Mouse (Mus musculus) ovary, postnatal 36 days (tissue): ENCODE measurements at regions not wholly inside any gene's neighbourhood (a gene's known extent, or its start where the extent isn't known, plus 50 kb on each side); places are given as distances from the start of the nearest gene placed in this dataset.

Experiments
- DNase-seq: peaks from one replicate; pipeline ENCODE4 v3.0.0; 2022; ENCODE audit warnings: low spot score, mixed read lengths

DNA sequence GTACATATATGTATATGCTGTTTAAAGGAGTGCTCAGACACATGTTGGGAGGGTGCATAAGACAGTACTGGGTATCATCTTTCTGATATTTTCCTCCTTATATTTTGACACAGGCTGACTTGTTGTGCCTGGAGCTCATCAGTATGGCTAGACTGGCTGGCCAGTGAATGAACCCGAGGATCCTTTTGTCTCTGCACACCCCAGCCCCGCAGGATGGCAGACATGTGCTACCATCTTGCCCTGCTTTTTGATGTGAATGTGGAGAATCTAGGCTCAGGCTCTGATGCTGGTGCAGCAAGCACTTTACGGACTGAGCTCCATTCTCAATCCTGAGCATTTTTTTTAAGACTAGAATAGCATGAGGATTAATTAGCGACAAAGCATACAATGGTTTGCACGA is 332.4 kb upstream of the Sox9 start:
- DNase-seq, result no peak

GRCm38 (mm10) chr11:112450227-112450626 is 331.8 kb upstream of the Sox9 start:
- no peak for DNase-seq

- DNase-seq, result no peak
Measured at GRCm38 (mm10) chr11:112458075-112458474, 323.9 kb upstream of the Sox9 start.

GRCm38 (mm10) chr11:112463121-112463520 is 318.9 kb upstream of the Sox9 start:
- DNase-seq, result no peak

DNA sequence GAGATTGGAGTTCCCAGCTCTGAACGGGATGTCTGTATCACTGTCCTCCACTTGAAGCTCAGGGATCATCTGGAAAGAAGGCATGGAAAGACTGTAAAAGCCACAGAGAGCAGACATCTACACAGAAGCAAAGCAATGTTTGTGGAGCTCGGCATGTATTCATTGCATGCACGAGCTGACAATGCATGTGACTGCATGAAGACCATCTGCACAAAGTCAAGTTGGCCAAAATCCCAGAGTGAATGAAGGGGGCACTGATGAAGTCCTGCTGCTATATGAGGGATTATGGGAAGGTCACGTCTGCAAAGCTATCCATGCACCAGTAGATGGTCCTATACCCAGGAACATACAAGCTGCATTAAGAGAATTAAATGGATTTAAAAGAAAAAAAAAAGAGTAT is 317.6 kb upstream of the Sox9 start:
- DNase-seq, result no peak

DNA sequence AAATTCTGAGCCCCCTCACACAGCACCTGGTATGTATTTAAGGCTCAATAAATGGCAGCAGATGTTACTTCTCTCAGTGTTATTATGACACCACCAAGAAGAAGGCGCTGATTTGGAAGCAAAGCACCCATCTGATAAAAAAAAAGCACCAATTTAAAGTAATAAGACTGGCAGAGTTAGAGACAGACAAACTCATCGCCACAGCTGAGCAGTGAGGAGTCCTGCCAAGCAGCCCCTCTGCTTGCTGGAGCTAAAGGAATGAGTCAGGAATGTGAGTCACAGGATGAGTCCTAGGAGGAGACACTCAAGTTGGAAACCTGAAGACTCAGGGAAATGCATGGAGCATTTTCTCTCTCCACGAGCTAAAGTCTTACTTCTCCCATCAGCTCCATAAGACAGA is 311.7 kb upstream of the Sox9 start:
- DNase-seq, result no peak

DNA sequence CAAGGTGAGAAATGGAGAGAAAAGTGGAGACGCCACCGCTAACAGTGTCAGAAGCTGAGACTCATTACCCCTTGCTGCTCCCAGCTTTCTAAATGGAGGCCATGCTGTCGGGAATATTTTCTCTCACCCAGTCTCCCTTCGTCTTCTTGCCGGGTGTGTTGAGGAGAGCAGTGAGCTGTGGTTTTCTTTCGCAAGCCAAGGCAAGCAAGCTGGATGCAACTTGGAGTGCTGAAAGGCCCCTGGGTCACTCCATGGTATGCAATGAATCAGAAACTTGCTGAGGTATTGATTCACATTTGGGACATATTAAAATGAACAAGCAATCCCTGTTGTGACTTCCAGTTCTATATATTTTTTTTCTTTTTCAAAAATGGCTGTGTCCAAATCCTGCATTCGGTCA is 308.8 kb upstream of the Sox9 start:
- DNase-seq, result no peak

DNA sequence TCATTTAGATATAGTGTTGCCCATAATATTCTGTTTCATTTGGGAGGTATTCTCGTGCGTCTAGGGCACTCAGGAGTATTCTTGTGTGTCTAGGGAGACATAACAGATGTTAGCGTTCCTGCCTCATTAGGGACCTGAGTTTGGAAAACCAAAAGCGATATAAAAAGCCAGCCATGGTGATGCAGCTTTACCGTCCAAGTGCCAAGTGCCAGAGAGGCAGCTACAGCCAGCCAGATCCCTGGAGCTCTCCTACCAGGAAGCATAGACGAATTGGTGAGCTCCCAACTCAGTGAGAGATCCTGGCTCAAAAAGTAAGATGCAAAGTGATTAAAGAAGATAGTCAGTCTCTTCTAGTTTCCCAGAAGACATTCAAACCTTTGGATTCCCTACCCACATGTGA is 308.3 kb upstream of the Sox9 start:
- no peak for DNase-seq

GRCm38 (mm10) chr11:112480360-112480759 is 301.7 kb upstream of the Sox9 start:
- DNase-seq, result no peak

GRCm38 (mm10) chr11:112501781-112502180 is 280.2 kb upstream of the Sox9 start:
- no peak for DNase-seq

DNA sequence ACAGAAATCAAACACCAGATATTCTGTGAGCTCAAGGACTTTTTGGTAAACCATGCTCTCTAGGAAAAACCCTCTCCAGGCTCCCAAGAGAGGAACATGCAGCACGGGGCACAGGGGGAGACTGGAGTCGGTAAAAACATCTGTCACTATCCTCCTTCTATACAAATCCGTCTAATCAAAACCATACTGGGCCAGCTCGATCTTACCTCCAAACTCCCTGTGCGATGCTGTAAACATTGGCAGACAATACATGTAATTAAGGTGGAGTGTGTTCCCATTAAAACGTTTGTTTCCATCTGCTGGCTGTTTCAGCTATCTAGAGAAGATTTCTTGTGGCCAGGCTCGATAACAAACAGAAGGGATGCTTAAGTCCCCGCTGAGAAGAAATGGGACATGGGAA is 262.9 kb upstream of the Sox9 start:
- no peak for DNase-seq

DNA sequence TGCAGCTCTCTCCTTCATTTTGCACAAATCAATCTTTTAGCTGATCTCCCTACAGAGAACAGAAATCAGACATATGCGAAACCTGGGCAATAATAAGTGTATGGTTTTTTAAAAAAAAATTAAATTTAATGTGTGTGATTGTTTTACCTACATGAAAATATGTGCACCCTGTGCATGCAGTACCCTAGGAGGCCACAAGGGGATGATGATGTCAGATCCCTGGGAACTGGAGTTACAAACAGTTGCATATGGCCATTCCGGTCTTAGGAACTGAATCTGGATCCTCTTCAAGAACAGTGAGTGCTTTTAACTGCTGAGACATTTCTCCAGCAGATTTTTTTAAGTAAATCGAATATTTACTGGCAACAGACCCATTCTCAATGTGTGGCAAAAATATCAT is 257.0 kb upstream of the Sox9 start:
- no peak for DNase-seq

DNA sequence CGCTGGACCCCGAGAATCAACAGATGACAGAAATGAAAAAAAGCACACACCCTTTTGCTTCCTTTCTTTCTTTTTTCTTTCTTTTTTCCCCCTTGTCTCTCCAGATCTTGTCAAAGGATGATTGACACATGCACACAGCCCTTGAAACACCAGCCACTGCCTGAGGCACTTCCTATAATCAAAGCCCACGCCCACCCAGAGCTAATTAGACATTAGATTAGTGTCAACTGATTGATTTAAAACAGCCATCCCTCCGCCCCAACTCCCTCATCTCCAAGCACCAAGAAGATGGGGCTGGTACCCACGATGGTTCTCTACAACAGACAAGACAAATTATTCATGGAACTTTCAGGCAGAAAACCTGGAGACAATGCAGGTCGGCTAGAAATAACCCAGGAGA is 239.5 kb upstream of the Sox9 start:
- no peak for DNase-seq

DNA sequence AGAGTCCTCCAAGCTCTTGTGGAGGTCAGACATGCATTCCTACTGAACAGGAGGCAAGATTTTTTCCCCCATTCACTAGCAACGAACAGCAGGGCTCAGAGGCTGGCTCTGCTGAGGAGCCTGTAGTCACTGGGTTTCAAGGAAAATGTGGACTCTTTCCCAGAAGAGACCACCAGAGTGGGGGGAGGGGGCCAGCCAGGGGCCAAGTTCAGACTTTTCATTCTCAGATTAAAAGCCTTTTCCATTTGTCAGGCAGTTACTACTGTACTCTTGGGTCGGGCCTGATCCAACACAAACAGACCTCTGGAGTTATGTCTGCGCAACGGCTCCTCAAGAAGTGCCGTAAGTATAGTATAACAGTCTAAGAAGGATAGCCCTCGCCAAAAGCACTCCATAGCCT is 238.6 kb upstream of the Sox9 start:
- DNase-seq, result no peak

DNA sequence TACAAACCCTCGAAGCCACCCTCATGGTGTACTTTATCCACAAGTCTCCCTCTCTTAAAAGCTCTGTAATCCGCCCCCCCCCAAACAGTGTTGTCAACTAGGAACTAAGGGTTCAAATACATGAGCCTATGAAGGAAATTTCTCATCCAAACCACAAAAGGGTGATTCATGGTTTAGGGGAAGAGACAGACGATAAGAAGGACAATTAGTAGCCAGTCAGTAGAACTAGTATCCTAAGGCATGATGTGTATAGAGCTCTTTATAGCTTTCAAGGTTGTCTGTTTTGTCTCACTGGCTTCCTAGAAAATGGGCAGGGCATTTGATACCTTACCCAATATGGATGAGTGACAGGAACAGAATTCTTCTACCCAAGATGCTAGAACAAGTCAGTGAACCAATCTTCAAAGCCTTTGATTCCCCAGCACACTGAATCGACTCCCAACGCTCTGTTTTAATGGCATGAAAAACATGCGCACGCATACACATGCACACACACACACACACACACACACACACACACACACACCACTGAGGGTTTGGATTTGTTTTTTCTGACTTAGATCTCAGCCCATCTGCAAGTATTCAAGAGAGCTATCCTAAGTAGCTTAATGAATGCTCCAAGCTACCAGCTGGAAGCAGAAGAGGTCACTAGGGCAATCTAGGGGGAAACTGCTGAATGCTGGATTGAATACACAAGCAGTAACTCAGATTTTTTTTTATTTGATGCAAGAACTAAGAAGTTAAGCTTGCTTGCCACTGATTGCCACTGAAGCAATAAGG is 236.6 kb upstream of the Sox9 start:
- DNase-seq, result no peak

GRCm38 (mm10) chr11:112546162-112546561 is 235.9 kb upstream of the Sox9 start:
- no peak for DNase-seq

- DNase-seq, result no peak
Measured at GRCm38 (mm10) chr11:112552838-112553237, 229.2 kb upstream of the Sox9 start.

DNA sequence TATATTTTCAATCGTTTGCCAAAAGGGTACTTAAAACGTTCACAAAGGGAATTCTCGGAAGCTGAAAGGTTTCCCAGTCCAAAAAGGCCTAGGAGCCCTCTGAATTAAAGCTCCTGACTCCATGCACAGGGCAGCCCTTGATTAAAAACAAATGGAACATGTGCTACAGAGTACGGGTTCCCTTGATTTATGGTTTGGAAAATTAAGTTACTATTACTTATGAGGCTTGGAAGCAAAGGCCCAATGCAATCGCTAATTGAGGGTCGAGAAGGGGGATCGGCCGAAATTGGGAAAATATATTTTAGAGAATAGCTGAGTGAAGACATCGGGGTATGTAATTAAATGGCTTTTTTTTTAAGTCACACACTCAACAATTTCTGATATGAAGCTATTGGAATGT is 219.0 kb upstream of the Sox9 start:
- DNase-seq, result no peak

DNA sequence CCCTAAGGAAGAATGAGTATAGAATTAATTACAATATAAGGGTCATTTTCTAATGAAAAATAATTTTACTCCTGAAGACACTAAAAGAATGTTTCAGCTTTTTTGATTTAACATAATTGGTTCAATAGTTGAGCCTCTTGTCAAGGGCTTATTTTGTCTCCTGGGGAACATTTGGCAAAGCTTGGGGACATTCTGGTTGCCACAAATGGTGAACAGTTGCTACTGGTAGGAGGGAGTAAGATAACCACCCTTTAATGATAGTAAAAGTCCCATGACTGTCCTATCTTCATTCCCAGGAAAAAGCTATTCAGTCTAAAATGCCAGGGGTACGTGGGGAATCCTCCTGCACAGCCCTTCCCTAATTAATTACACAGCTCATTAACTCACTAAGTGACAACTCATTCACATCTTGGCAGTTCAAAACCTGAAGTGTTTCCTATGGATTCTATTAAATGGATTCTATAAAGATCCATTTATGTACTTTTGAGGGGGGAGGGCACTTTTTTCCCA is 217.3 kb upstream of the Sox9 start:
- no peak for DNase-seq

DNA sequence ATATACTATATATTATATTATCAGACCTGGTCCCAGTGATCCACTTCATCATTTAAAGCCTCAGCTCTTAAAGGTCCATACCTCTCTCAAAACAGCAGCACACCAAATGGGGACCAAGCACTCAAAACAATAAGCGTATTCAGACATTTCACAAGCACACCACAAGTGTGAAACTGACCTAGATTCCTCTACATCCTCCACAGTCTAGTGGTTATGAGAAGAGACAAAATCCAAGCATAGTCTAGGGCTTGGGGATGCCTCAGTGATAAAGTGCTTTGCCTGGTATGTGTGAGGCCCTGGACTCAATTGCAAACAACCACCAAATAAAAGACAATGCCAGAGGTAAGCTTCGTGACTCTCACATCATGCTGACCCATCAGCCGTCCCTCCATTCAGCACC is 216.0 kb upstream of the Sox9 start:
- no peak for DNase-seq

DNA sequence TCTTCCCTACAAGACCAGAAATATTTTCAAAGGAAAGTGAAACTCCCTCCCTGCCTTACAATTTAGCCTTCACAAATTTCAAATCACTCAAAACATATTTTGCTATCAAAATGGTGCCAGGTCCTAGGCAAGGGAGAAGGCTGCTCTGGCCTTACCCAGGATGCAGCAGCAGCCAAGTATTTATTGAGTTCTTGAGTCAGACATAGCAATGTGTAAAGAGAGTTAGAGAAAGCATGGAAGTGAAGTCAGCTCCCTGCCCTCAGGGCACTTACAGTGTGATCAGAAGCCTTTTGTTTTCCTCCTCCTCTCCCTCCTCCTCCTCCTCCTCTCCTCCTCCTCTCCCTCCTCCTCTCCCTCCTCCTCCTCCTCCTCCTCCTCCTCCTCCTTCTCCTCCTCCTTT is 194.6 kb upstream of the Sox9 start:
- no peak for DNase-seq

GRCm38 (mm10) chr11:112588088-112588487 is 193.9 kb upstream of the Sox9 start:
- DNase-seq, result no peak

DNA sequence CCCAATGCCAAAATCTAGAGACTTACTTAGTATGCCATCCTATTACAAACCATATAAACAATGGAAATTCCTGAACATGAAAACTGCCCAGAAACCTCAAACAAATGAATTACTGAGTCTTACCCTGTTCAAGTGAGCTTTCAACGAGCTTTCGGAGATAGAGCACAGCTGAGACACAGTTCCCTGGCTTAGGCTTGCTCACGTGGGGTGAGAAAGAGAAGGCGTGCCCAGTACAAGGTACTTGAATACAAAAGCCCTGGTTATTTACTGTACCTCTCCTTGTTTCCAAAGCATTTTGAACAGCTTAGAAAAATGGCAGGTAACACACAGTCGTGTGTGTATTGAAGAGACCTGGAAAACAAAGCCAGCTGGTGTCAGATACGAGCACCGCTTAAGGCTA is 191.8 kb upstream of the Sox9 start:
- DNase-seq, result no peak

GRCm38 (mm10) chr11:112592411-112593020 is 189.5 kb upstream of the Sox9 start:
- no peak for DNase-seq
